7 mouse cellular contexts compared by ENCODE assay signal in the genomic region with DNA sequence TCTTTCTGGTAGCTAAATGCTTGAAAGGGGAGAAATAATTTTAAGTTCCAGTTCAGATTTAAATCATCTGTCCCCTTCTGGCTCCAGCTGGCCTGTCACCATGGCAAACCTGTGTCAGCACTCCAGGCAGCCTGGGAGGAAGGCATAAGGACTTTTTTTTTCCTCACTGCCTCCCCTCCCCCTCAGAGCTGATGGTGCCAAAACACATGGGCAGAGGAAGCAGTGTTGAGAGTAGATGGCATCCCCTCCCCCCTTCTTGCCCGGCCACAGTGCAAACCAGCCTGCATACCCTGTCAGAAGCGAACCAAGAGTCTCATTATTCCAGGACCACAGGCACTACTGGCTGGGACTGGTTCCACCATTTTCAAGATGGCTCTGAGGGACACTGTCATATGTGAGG.
DNase-seq lines count a peak whose midpoint lies in the region; ATAC-seq lines count a peak whose summit lies in the region.

No protein-coding gene starts in this region.

- H3K9me3 ChIP-seq in lung, embryonic 16.5 days (ENCODE audit: control insufficient read depth, low read length) = no peaks in the 10 kb centered on the region
- H3K9me3 ChIP-seq in hindbrain, embryonic 13.5 days = no peaks in the 10 kb centered on the region
- no peaks in the 10 kb centered on the region for H3K9me3 ChIP-seq in limb, embryonic 10.5 days (replicated peaks)

- no peak overlapping the region for H3K9ac ChIP-seq in lung, embryonic 16.5 days (ENCODE audit: low read length)
- H3K9ac ChIP-seq in hindbrain, embryonic 13.5 days = no peak overlapping the region

- no peak overlapping the region for H3K4me2 ChIP-seq in lung, embryonic 16.5 days (ENCODE audit: low read depth, low read length)
- no peak overlapping the region for H3K4me2 ChIP-seq in hindbrain, embryonic 13.5 days

- DNase-seq in lung, postnatal 10 days = no peak
- no peak for DNase-seq in limb, embryonic 10.5 days (ENCODE audit: low spot score)
- DNase-seq in right cerebral cortex, postnatal 36 days (ENCODE audit: low spot score in 2 of 2) = peak; percentile 11 to 12
- DNase-seq in adrenal gland, adult 2 months = no peak

- no peak overlapping the region for H3K4me3 ChIP-seq in lung, embryonic 16.5 days (ENCODE audit: low read length)
- H3K4me3 ChIP-seq in hindbrain, embryonic 13.5 days = no peak overlapping the region
- H3K4me3 ChIP-seq in limb, embryonic 10.5 days = no peak overlapping the region

- peaks cover 36% of the 10 kb centered on the region for H3K4me1 ChIP-seq in lung, embryonic 16.5 days (replicated peaks; ENCODE audit: control insufficient read depth, insufficient read depth, low read length)
- H3K4me1 ChIP-seq in hindbrain, embryonic 13.5 days (replicated peaks) = peaks cover 54% of the 10 kb centered on the region
- peaks cover 66% of the 10 kb centered on the region for H3K4me1 ChIP-seq in limb, embryonic 10.5 days

- ATAC-seq in lung, embryonic 16.5 days (ENCODE audit: low read depth) = peak; percentile 34
- ATAC-seq in hindbrain, embryonic 13.5 days (ENCODE audit: low FRiP score) = peak; percentile 83
- ATAC-seq in granulocyte monocyte progenitor cell, adult 5-6 weeks (replicated peaks; ENCODE audit: poor library complexity, severe bottlenecking) = no peak

- no peak overlapping the region for H3K27ac ChIP-seq in lung, embryonic 16.5 days (ENCODE audit: low read length)
- H3K27ac ChIP-seq in hindbrain, embryonic 13.5 days = peak overlapping the region; percentile 81
- H3K27ac ChIP-seq in limb, embryonic 10.5 days = peak overlapping the region; percentile 67

- 28% methylated on average over 2 of the region's 2 CpGs for WGBS in lung, embryonic 16.5 days
- WGBS in hindbrain, embryonic 13.5 days = 24% methylated on average over 2 of the region's 2 CpGs
- WGBS in limb, embryonic 10.5 days = 61% methylated on average over 2 of the region's 2 CpGs

- H3K36me3 ChIP-seq in lung, embryonic 16.5 days (ENCODE audit: control insufficient read depth, insufficient read depth, low read length) = no peaks in the 10 kb centered on the region
- H3K36me3 ChIP-seq in hindbrain, embryonic 13.5 days = no peaks in the 10 kb centered on the region
- H3K36me3 ChIP-seq in limb, embryonic 10.5 days = no peaks in the 10 kb centered on the region

- H3K27me3 ChIP-seq in lung, embryonic 16.5 days (ENCODE audit: control insufficient read depth, insufficient read depth, low read depth, low read length) = no peaks in the 10 kb centered on the region
- no peaks in the 10 kb centered on the region for H3K27me3 ChIP-seq in hindbrain, embryonic 13.5 days
- no peaks in the 10 kb centered on the region for H3K27me3 ChIP-seq in limb, embryonic 10.5 days (ENCODE audit: low read depth, poor library complexity, severe bottlenecking)

Comparison
In these comparisons a context has a peak if more than half of its experiments do, and no peak if none do; other contexts are left out.
1. DNase-seq: peak in right cerebral cortex, postnatal 36 days (2 of 2); none in lung, postnatal 10 days (single experiment), limb, embryonic 10.5 days (single experiment) and adrenal gland, adult 2 months (single experiment).